Mouse (Mus musculus): ENCODE results near the gene Rab11fip4.

GRCm38 (mm10) chr11:79650359-79650835 lies 59.4 kb downstream of the Rab11fip4 start:
- TF ChIP-seq CTCF (IDR thresholded peaks at IDR 0.05; ENCODE audit: low read depth, low read length) (no peak), TAL1 (conservative IDR thresholded peaks at IDR 0.05; ENCODE audit: low read depth, low read length) (no peak), GATA1 (IDR thresholded peaks at IDR 0.05; ENCODE audit: borderline replicate concordance, low read length) (no peak)
